Mouse (Mus musculus): ENCODE measurements around the gene Mtcl1. TPM values are rescaled to one million over a fixed set of nuclear protein-coding genes. Genes with fewer than 3 reads are reported as not detected.

Gene Mtcl1
- polyA plus RNA-seq, 2 experiments: 0.08 TPM; not detected in 1

GRCm38 (mm10) chr17:66479813-66480490 lies 30.4 kb upstream of the Mtcl1 start:
- DNase-seq (ENCODE audit: low read depth in 3 of 3, low spot score in 3 of 3) (peak; percentile 31 to 49 (median 33)), ATAC-seq (ENCODE audit: insufficient read depth) (peak; percentile 86)
- 3% methylated on average over 21 of the region's 21 CpGs for WGBS (ENCODE audit: insufficient replicate concordance)
- H3K4me2 ChIP-seq (ENCODE audit: low read depth): peak overlapping the region; percentile 76
- peaks cover 8 to 13% of the 10 kb centered on the region in 2 experiments for H3K4me1 ChIP-seq (replicated peaks; ENCODE audit: control insufficient read depth in 2 of 2, insufficient read depth in 2 of 2, low read length in 1 of 2)
- TF ChIP-seq CTCF (IDR thresholded peaks at IDR 0.05; ENCODE audit: low read depth) (no peak), EP300 (IDR thresholded peaks at IDR 0.05; ENCODE audit: low read depth) (no peak)
- H3K27me3 ChIP-seq (ENCODE audit: control insufficient read depth, insufficient read depth, low read length): no peaks in the 10 kb centered on the region; the same call in 1 of the 2 replicates
- no peaks in the 10 kb centered on the region for H3K36me3 ChIP-seq (replicated peaks; ENCODE audit: control insufficient read depth, insufficient read depth, low read depth)
- H3K4me3 ChIP-seq (ENCODE audit: insufficient read depth in 1 of 2, low read depth in 2 of 2, low read length in 2 of 2): peak overlapping the region; percentile 21 to 44
- peak overlapping the region; percentile 40 for H3K9ac ChIP-seq (replicated peaks)
- H3K27ac ChIP-seq: no peak overlapping the region
- no peaks in the 10 kb centered on the region for H3K9me3 ChIP-seq (ENCODE audit: control insufficient read depth, low read length)

GRCm38 (mm10) chr17:66479311-66479710 lies 29.8 kb upstream of the Mtcl1 start:
- DNase-seq (ENCODE audit: low read depth in 3 of 3, low spot score in 3 of 3): no peak
- Histone ChIP-seq H3K27ac (no peak overlapping the region), H3K9me3 (ENCODE audit: control insufficient read depth, low read length) (no peaks in the 10 kb centered on the region), H3K27me3 (ENCODE audit: control insufficient read depth, insufficient read depth, low read length) (no peaks in the 10 kb centered on the region; the same call in 1 of the 2 replicates), H3K4me3 (ENCODE audit: insufficient read depth in 1 of 2, low read depth in 2 of 2, low read length in 2 of 2) (peak overlapping the region; percentile 14 to 21), H3K36me3 (replicated peaks; ENCODE audit: control insufficient read depth, insufficient read depth, low read depth) (no peaks in the 10 kb centered on the region), H3K4me2 (ENCODE audit: low read depth) (peak overlapping the region; percentile 76), H3K4me1 (replicated peaks; ENCODE audit: control insufficient read depth in 2 of 2, insufficient read depth in 2 of 2, low read length in 1 of 2) (peaks cover 8 to 13% of the 10 kb centered on the region in 2 experiments), H3K9ac (replicated peaks) (no peak overlapping the region; the same call in none of the 2 replicates)
- TF ChIP-seq EP300 (IDR thresholded peaks at IDR 0.05; ENCODE audit: low read depth): no peak
- peak; percentile 57 for ATAC-seq (ENCODE audit: insufficient read depth)
- WGBS (ENCODE audit: insufficient replicate concordance): 7% methylated on average over 13 of the region's 13 CpGs

- 68% methylated on average over 1 of the region's 1 CpGs for WGBS (ENCODE audit: insufficient replicate concordance)
- DNase-seq (ENCODE audit: low read depth in 3 of 3, low spot score in 3 of 3) (no peak), ATAC-seq (ENCODE audit: insufficient read depth) (no peak)
- no peaks in the 10 kb centered on the region for H3K9me3 ChIP-seq (ENCODE audit: control insufficient read depth, low read length)
- H3K4me1 ChIP-seq (replicated peaks; ENCODE audit: control insufficient read depth in 2 of 2, insufficient read depth in 2 of 2, low read length in 1 of 2): no peaks in the 10 kb centered on the region
- no peak overlapping the region for H3K27ac ChIP-seq
- no peaks in the 10 kb centered on the region for H3K36me3 ChIP-seq (replicated peaks; ENCODE audit: control insufficient read depth, insufficient read depth, low read depth)
- no peak overlapping the region for H3K4me3 ChIP-seq (ENCODE audit: insufficient read depth in 1 of 2, low read depth in 2 of 2, low read length in 2 of 2)
- no peak overlapping the region for H3K9ac ChIP-seq (replicated peaks)
- TF ChIP-seq CTCF (IDR thresholded peaks at IDR 0.05; ENCODE audit: low read depth) (no peak), EP300 (IDR thresholded peaks at IDR 0.05; ENCODE audit: low read depth) (no peak)
- no peak overlapping the region for H3K4me2 ChIP-seq (ENCODE audit: low read depth)
- no peaks in the 10 kb centered on the region for H3K27me3 ChIP-seq (ENCODE audit: control insufficient read depth, insufficient read depth, low read length)
Measured at GRCm38 (mm10) chr17:66473205-66473604, 23.7 kb upstream of the Mtcl1 start.

- no peaks in the 10 kb centered on the region for H3K9me3 ChIP-seq (ENCODE audit: control insufficient read depth, low read length)
- H3K4me1 ChIP-seq (replicated peaks; ENCODE audit: control insufficient read depth in 2 of 2, insufficient read depth in 2 of 2, low read length in 1 of 2): no peaks in the 10 kb centered on the region
- no peak overlapping the region for H3K27ac ChIP-seq
- H3K4me3 ChIP-seq (ENCODE audit: insufficient read depth in 1 of 2, low read depth in 2 of 2, low read length in 2 of 2): no peak overlapping the region
- no peak overlapping the region for H3K9ac ChIP-seq (replicated peaks)
- ATAC-seq (ENCODE audit: insufficient read depth) (no peak), DNase-seq (ENCODE audit: low read depth in 3 of 3, low spot score in 3 of 3) (no peak)
- H3K36me3 ChIP-seq (replicated peaks; ENCODE audit: control insufficient read depth, insufficient read depth, low read depth): no peaks in the 10 kb centered on the region
- WGBS (ENCODE audit: insufficient replicate concordance): 47% methylated on average over 5 of the region's 5 CpGs
- no peaks in the 10 kb centered on the region for H3K27me3 ChIP-seq (ENCODE audit: control insufficient read depth, insufficient read depth, low read length)
- H3K4me2 ChIP-seq (ENCODE audit: low read depth): no peak overlapping the region
- TF ChIP-seq EP300 (IDR thresholded peaks at IDR 0.05; ENCODE audit: low read depth): no peak
- TF ChIP-seq CTCF (IDR thresholded peaks at IDR 0.05; ENCODE audit: low read depth): no peak
Measured at GRCm38 (mm10) chr17:66471775-66472174, 22.2 kb upstream of the Mtcl1 start.

- Histone ChIP-seq H3K9ac (replicated peaks) (no peak overlapping the region), H3K9me3 (ENCODE audit: control insufficient read depth, low read length) (no peaks in the 10 kb centered on the region), H3K36me3 (replicated peaks; ENCODE audit: control insufficient read depth, insufficient read depth, low read depth) (no peaks in the 10 kb centered on the region), H3K4me2 (ENCODE audit: low read depth) (no peak overlapping the region), H3K27ac (no peak overlapping the region), H3K4me1 (replicated peaks; ENCODE audit: control insufficient read depth in 2 of 2, insufficient read depth in 2 of 2, low read length in 1 of 2) (no peaks in the 10 kb centered on the region), H3K27me3 (ENCODE audit: control insufficient read depth, insufficient read depth, low read length) (no peaks in the 10 kb centered on the region), H3K4me3 (ENCODE audit: insufficient read depth in 1 of 2, low read depth in 2 of 2, low read length in 2 of 2) (no peak overlapping the region)
- ATAC-seq (ENCODE audit: insufficient read depth): no peak
- WGBS (ENCODE audit: insufficient replicate concordance): 53% methylated on average over 4 of the region's 4 CpGs
- no peak for DNase-seq (ENCODE audit: low read depth in 3 of 3, low spot score in 3 of 3)
- TF ChIP-seq EP300 (IDR thresholded peaks at IDR 0.05; ENCODE audit: low read depth) (no peak), CTCF (IDR thresholded peaks at IDR 0.05; ENCODE audit: low read depth) (no peak)
Measured at GRCm38 (mm10) chr17:66471252-66471651, 21.7 kb upstream of the Mtcl1 start.

All from liver, embryonic 14.5 days (tissue).